Mouse (Mus musculus) E14TG2a.4 (cell line): ENCODE measurements around the gene Herpud2.

Source experiments
- H3K27me3 ChIP-seq: 2 replicates; pipeline ENCODE4 v1.6.1; 2014; ENCODE audit warnings: low read length, control low read depth; ENCODE audit not compliant: insufficient read depth
- H3K36me3 ChIP-seq: 2 replicates; pipeline ENCODE4 v1.6.1; 2014; ENCODE audit warnings: low read length, control low read depth; ENCODE audit not compliant: insufficient read depth
- H3K4me1 ChIP-seq: replicated peaks from 2 replicates; pipeline ENCODE4 v1.6.1; 2014; ENCODE audit warnings: low read depth, low read length, control low read depth
- H3K4me3 ChIP-seq: replicated peaks from 2 replicates; pipeline ENCODE4 v1.5.1; 2014; ENCODE audit warnings: mild to moderate bottlenecking, low read length
- H3K9me3 ChIP-seq: 2 replicates; pipeline ENCODE4 v1.6.1; 2014; ENCODE audit warnings: low read length, control low read depth
- CTCF ChIP-seq: conservative IDR thresholded peaks from 2 replicates; pipeline ENCODE4 v1.5.1; 2014; ENCODE audit warnings: low read length
- NANOG ChIP-seq: IDR thresholded peaks from 2 replicates; pipeline ENCODE4 v1.6.1; 2014; ENCODE audit warnings: borderline replicate concordance, low read length, mixed read lengths
- POU5F1 ChIP-seq: IDR thresholded peaks from 2 replicates; pipeline ENCODE4 v1.6.1; 2014; ENCODE audit warnings: low read length, borderline replicate concordance

Herpud2 gene

GRCm38 (mm10) chr9:25153066-25153465 lies 1.4 kb upstream of the Herpud2 start:
- Histone ChIP-seq H3K27me3 (no peaks in the 10 kb centered on the region), H3K9me3 (0 out of 2 replicates have a peak, but pooled peaks cover 3% of the 10 kb centered on the region), H3K36me3 (0 out of 2 replicates have a peak, but pooled peaks cover 4% of the 10 kb centered on the region), H3K4me3 (no peak overlapping the region), H3K4me1 (peaks cover 28% of the 10 kb centered on the region)
- TF ChIP-seq POU5F1 (no peak), NANOG (no peak), CTCF (no peak)

DNA sequence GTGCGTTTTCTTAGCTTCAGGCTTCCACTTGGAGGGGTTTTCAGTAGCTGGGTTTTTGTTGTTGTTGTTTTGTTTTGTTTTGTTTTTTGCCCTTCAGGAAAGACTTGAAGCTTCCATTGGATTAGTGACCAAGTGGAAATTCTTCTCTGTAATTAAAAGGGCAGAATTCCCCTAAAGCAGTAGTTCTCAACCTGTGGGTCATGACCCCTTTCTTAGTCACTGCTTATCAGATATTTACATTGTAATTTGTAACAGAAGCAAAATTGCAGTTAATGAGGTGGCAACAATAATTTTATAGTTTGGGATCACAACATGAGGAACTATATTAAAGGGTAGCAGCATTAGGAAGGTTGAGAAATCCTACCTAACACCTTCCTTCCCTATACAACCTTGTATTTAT lies 837 bp upstream of the Herpud2 start:
- 0 out of 2 replicates have a peak, but pooled peaks cover 4% of the 10 kb centered on the region for H3K36me3 ChIP-seq
- peaks cover 28% of the 10 kb centered on the region for H3K4me1 ChIP-seq
- H3K4me3 ChIP-seq, result peak overlapping the region; percentile 88
- H3K9me3 ChIP-seq, result 0 out of 2 replicates have a peak, but pooled peaks cover 3% of the 10 kb centered on the region
- TF ChIP-seq NANOG (no peak), POU5F1 (no peak), CTCF (no peak)
- H3K27me3 ChIP-seq, result no peaks in the 10 kb centered on the region

- TF ChIP-seq POU5F1 (no peak), CTCF (no peak), NANOG (no peak)
- 0 out of 2 replicates have a peak, but pooled peaks cover 4% of the 10 kb centered on the region for H3K36me3 ChIP-seq
- peaks cover 31% of the 10 kb centered on the region for H3K4me1 ChIP-seq
- peak overlapping the region; percentile 88 for H3K4me3 ChIP-seq
- H3K9me3 ChIP-seq, result 0 out of 2 replicates have a peak, but pooled peaks cover 3% of the 10 kb centered on the region
- H3K27me3 ChIP-seq, result no peaks in the 10 kb centered on the region
Measured at GRCm38 (mm10) chr9:25150791-25151610, 619 bp downstream of the Herpud2 start.

GRCm38 (mm10) chr9:25148767-25149166 lies 2.9 kb downstream of the Herpud2 start:
- TF ChIP-seq POU5F1 (no peak), NANOG (no peak), CTCF (no peak)
- 0 out of 2 replicates have a peak, but pooled peaks cover 4% of the 10 kb centered on the region for H3K36me3 ChIP-seq
- H3K27me3 ChIP-seq, result no peaks in the 10 kb centered on the region
- H3K4me3 ChIP-seq, result no peak overlapping the region
- H3K9me3 ChIP-seq, result no peaks in the 10 kb centered on the region
- peaks cover 31% of the 10 kb centered on the region for H3K4me1 ChIP-seq

- Histone ChIP-seq H3K36me3 (0 out of 2 replicates have a peak, but pooled peaks cover 4% of the 10 kb centered on the region), H3K4me1 (peaks cover 19% of the 10 kb centered on the region), H3K9me3 (no peaks in the 10 kb centered on the region), H3K4me3 (no peak overlapping the region), H3K27me3 (no peaks in the 10 kb centered on the region)
- TF ChIP-seq NANOG (no peak), POU5F1 (no peak)
Measured at GRCm38 (mm10) chr9:25145925-25146324, 5.7 kb downstream of the Herpud2 start.

GRCm38 (mm10) chr9:25143950-25144349 lies 7.7 kb downstream of the Herpud2 start:
- Histone ChIP-seq H3K4me3 (no peak overlapping the region), H3K4me1 (peaks cover 7% of the 10 kb centered on the region; the same call in 1 of the 2 replicates), H3K9me3 (no peaks in the 10 kb centered on the region), H3K36me3 (0 out of 2 replicates have a peak, but pooled peaks cover 4% of the 10 kb centered on the region), H3K27me3 (no peaks in the 10 kb centered on the region)
- TF ChIP-seq NANOG, result no peak
- no peak for TF ChIP-seq POU5F1
- no peak for TF ChIP-seq CTCF

DNA sequence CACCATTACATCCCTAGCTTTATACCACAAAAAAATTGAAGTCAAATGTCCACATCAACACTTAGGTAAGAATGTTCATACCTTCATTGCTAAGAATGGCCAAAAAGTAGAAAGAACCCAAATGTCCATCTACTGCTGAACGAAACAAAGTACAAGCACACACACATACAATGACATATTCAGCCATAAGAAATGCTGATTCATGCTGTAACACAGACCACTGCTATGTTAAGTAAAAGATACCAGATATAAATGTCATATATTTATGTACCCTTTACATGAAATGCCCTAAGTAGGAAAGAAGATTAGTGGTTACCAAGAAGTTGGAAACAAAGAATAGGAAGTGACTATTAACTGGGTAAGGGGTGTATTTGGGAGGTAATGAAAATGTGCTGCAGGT lies 8.6 kb downstream of the Herpud2 start:
- H3K27me3 ChIP-seq, result no peaks in the 10 kb centered on the region
- peaks cover 3% of the 10 kb centered on the region; the same call in 1 of the 2 replicates for H3K4me1 ChIP-seq
- no peak for TF ChIP-seq POU5F1
- TF ChIP-seq CTCF, result no peak
- no peak for TF ChIP-seq NANOG
- no peaks in the 10 kb centered on the region for H3K9me3 ChIP-seq
- H3K4me3 ChIP-seq, result no peak overlapping the region
- no peaks in the 10 kb centered on the region for H3K36me3 ChIP-seq

GRCm38 (mm10) chr9:25142041-25142440 lies 9.6 kb downstream of the Herpud2 start:
- Histone ChIP-seq H3K4me3 (no peak overlapping the region), H3K9me3 (no peaks in the 10 kb centered on the region), H3K4me1 (peaks cover 3% of the 10 kb centered on the region; the same call in 1 of the 2 replicates), H3K36me3 (no peaks in the 10 kb centered on the region), H3K27me3 (no peaks in the 10 kb centered on the region)
- no peak for TF ChIP-seq POU5F1
- no peak for TF ChIP-seq CTCF
- no peak for TF ChIP-seq NANOG

DNA sequence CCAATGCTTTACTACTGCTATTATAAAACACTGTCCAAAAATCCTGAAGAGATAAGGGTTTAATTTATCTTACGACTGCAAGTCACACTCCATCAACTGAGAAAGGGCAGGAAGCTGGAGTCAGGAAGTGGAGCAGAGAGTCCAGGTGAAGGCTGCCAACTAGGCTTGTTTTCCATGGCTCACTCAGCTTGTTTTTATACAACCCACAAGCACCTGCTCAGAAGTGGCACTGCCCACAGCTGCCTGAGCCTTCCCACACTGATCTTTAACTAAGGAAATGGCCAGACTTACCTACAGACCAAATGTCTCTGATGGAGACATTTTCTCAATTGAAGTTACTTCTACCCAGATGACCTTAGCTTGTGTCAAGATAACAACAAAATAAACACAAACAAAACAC lies 11.3 kb downstream of the Herpud2 start:
- Histone ChIP-seq H3K4me1 (no peaks in the 10 kb centered on the region), H3K4me3 (no peak overlapping the region), H3K9me3 (no peaks in the 10 kb centered on the region), H3K27me3 (no peaks in the 10 kb centered on the region), H3K36me3 (no peaks in the 10 kb centered on the region)
- TF ChIP-seq CTCF (no peak), NANOG (no peak), POU5F1 (no peak)
